Mouse (Mus musculus) right cerebral cortex, postnatal 36 days (tissue): ENCODE measurements around the gene Prr19.

ENCODE experiments used
- DNase-seq, 2 experiments: peaks; one replicate each; pipeline ENCODE4 v3.0.0; 2022; ENCODE audit warnings: low spot score in 2 of 2, mixed read lengths in 1 of 2

Gene Prr19

DNA sequence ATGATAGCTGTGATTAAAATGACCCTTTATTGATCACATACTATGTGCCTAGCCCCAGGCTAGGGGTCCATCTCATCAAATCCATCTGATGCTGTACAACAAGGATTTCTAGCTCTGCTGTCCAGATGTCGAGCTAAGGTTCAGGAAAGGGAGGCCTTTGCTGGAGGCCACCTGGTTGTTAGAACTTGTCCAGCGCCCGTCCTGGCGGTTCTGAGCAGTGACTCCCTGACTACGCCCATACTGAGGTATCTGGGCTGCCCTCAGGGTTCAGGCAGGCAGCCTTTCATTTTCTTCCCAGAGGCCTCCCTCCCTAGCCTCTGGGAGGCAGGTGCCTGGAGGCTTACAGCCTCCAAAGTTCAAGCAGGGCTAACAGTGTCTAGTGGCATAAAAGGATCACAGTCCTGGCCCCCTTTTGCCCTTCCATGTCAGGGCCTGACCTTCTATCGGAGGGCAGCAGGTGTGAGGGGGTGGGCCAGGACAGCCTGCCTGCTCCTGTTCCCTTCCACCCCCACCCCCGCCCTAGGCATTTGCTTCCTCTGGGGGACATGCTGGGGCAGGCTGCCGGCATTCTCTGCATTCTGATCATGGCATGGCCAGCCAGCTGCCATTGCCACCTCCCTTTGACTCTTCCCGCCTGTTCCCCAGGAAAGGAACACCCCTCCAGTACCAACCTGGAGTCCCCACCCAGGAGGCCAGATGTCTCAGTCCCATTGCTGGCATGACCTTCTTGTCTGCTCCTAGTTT is 25.5 kb upstream of the Prr19 start:
- no peak for DNase-seq

DNA sequence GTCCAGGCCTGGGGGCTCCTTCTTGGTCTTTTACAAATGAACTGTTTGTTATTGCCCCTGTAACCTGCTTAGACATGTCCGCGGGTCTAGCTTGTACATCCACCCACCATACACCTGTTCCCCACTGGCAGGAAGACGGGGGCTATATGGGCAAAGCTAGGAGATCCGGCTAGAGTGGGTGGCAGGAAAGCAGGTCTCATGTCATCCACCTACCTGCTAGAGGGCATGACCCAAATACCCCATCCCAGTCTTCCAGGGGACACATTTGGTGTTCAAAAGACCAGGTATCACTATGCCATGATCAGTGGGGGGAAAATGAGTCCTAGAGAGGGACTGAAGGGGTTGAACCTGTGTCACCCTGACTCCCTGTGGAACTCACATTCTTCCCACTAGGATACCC is 23.8 kb upstream of the Prr19 start:
- DNase-seq = no peak

DNA sequence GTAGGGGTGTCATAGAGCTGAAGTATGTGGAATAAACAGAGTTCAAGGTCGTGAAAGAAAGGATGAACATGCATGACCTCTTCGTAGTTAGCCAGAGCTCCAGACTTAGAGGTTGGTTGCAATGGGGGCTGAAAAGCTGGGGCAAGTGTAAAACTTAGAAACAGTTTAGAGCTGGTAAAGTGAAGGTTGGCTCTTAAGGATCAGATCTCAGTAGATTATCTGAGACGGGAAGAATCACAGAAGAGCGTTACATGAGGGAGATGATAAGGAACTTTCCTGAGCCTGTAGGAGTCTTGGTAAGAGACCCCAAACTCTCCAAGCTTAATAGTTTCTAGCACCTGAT is 23.2 kb upstream of the Prr19 start:
- no peak for DNase-seq

DNA sequence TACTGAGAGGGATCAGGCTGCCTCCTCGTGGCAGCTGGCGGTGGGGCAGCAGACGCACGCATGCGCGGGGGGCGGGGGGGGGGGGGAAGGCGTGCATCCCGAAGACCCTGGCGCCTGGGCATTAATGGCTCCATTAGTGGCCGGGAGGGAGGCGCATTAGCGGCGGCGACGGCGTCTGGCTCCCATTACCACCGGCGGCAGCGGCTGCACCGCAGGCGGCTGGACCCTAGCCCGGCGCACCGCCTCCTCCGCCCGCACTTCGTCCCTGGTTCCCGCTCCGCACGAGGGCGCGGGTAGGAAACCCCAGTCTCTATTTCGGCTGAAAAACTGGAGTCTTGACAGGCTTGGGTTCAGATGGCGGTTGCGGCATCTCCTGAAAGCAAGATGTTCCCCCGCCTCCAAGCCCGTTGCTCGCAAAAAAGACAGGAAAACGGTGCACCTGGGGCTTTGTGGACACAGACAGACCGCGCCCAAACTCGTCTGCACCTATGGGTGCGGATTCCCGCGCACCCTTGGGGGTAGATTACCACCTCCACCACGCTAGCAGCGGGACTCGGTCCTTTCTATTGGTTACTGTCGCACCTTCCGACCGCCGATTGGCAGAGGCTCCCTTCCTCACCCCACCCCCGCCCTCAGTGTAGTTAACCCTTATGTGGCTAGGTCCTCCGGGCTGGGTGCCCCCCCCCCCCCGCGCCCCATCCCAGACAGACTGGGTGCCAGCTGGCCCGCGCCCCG is 22.7 kb upstream of the Prr19 start:
- DNase-seq = peak; percentile 84 to 89

DNA sequence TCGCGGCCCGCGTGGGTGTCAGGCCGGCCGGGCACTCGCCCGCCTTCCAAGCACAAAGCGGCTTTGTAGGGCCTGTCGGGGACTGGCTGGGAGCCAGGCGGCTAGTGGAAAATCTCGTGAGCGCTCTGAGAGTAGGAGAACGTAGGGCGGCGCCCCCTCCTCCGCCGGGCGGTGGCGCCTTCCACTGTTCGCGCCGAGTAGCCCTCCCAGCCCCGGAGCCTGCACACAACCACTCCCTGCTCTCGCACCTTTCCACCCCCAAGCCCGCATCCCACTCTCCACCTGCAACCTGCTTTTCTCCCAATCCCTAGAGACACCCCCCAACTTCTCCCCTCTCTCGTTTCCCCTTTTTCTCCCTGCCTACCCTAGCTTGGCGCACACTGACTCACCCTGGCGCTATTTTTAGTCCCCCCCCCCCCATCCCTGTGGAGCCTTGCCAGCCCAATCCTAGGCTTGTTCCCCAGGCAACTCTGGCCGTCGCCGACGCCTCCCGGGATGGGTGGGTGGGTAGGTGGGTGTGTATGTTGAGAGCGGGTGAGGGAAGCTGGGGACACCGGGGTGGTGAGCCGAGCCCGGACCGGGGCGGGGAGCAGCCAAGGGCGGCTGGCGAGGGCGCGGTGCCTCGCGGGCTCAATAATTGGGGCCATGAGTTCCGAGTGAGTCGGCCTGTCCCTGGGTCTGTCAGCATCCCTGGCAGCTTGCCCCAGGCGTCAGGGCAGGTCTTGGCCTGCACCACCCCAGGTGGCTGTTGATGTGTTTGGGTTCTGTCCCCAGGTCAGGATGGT is 21.9 kb upstream of the Prr19 start:
- peak; percentile 89 to 90 for DNase-seq

DNA sequence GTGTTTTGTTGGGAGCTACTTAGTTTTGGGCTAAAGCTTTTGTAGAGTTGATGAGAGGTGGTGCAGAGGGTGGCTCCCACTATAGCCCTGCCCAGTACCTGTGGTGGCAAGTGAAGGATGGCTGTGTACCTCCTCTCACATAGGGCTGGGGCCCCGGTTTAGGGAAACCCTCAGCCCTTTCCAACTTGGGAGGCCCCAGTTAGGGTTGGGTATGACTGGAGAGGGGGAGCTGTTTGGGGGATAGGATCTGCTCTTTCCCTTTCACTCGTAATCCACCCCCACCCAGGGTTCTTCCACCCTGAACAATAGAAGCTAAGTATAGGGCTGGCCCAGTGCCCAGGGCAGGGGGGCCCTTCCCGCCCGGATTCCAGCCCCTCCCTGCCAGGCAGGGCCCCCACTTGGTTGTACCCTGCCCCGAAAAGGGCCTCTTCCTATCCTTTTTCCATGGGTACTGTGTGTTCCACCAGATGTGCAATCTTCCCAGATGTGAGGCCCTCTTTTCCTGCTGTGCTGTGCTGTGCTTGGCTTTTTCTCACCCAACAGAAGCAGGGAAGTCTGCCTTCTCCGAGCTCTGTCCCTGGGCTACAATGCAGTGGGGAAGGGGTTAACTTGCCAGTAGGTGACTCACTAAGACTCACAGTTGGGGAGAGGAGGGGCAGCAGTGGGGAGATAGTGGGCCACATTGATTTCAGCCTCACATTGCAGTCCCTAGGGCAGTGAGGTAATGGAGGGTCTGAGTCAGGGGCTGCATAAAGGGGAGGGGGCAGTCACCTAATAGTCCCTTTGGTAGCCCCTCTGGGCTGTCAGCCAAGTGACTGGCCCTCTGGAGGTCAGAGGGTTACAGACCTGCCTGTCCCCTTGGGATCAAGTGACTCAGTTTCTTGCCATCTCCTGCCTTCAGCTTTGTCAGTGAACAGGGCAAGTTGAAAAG is 21.1 kb upstream of the Prr19 start:
- DNase-seq = no peak

DNA sequence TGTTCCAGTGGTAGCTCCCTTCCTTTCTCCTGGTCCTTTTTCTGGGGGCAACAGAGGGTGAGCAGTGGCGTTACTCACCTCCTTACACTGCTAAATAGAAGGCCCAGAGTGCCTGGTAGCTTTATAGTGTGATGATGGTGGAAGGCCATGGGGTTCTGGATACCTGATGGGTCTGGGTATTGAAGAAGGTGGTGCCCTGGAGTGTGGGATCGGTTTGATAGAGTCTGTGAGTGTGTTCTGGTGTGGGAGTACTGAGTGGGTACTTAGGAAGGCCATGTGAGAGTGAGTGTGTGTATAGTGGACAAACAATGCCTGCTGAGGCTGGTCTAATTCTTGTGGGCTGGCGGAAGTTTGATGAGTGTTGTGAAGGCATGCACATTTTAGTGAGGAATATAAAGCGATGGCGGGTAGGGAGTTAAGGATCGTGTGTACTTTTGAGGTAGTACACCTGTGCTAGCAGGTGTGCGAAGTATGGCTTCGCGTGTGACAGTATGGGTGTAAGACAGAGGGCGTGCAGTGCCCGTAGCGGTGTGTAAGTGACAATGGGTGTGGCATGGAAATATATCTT is 20.0 kb upstream of the Prr19 start:
- DNase-seq = no peak

DNA sequence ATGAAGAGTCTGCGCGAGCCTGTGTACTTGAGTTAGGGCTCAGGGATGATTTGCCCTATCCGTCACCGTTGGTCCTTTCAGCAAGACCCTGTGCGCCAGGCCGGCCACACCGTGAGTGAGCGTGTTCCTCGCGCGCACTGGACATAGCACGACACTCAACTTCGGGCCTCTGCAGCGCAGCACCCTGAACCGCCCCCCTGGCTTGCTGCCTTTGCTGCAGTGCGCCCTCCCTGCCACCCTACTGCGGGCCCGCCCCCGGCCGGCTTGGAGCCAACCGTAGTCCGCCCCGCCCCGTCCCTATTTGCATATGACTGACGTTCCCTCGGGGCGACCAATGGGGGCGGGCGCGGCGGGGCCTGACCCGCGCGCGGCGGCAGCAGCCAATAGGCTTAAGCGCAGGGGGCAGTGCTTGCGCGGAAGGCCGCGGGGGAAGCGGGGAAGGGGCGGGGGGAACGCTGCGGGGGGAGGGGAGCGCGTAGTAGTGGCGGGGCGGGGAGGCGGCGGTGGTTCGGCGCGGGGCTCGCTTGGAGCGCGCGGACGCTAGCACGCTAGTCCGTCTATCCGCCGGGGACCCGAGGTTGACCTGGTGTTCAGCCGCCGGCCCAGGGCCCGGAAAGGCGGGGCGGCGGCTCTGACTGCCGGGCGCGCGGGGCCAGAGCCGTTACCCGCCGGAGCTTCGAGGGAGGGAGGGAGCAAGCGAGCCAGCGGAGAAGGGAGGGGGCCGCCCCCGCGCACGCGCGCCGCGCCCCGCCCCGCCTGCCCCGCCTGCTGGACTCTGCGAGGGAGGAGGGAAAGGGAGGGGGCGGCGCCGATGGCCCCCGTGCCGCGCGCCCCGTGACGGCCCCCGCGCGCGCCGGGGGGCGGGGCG is 19.2 kb upstream of the Prr19 start:
- DNase-seq = peak; percentile 95

DNA sequence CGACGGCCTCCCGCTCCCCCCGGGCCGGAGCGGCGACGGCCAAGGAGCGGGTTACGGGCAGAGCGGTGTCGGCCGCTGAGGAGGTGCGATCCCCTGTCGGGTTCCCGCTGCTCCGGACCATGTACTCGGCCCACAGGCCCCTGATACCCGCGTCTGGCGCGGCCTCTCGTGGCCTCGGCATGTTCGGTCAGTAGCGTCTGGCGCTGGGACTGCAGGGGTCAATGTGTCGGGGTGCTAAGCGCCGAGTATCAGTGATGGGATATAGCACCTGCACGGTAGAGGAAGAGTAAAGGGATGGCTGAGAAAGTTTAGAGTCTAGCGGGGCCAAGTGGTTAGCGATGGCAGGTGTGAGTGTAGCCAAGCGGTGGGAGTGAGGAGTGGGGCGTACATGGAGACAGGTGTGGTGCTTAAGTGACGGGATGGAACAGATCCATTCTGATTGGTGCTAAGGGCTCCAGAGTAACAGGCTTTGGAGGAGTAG is 18.4 kb upstream of the Prr19 start:
- DNase-seq = no peak

DNA sequence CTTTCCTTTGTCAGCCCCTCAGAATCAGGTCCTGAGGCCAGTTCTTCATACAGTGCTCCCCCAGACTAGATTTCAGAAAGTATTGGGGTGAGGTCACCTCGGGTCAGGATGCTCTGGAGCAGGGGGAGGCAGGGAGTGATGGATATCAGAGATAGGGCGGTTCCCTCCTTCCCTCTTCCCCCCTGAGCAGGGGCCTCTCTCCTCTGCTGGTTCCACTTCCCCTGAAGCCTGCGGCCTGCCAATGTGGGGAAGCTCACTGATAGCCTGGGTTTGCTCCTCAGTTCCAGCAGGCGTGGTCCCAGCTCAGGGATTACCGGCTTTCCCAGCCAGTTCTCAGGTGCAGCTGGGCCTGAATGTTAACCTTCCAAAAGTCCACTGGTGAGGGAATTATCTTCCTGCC is 17.6 kb upstream of the Prr19 start:
- no peak for DNase-seq

DNA sequence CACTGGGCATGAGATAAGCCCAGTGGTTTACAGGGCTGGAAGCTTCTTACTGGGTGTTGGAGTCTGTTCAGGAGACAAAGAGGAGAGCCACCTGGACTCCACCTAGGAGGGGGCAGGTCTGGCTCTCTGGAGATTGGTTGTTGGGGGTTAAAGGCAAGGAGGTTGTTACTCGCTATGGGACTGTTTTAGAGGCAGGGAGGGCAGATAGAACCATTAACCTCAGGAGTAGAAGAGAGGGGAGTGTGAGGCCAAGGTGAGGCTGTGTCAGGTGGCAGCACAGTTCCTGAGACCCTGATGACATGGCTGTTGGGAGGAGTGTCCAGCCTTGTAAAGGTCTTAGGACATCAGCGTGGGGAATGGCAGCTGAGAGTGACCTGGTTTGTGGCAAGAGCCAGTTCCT is 17.0 kb upstream of the Prr19 start:
- no peak for DNase-seq

DNA sequence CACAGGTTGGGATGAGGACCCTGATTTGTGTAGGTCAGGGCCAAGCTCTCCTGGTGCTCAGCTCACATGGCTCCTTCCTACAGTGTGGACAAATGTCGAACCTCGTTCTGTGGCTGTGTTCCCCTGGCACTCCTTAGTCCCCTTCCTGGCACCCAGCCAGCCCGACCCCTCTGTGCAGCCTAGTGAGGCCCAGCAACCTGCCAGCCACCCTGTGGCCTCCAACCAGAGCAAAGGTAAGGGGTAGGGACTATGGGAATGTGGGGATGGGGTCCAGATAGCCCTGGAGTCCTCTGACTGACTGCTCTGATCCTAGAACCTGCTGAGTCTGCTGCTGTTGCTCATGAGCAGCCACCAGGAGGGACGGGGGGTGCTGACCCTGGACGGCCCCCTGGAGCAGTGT is 16.4 kb upstream of the Prr19 start:
- DNase-seq = no peak

DNA sequence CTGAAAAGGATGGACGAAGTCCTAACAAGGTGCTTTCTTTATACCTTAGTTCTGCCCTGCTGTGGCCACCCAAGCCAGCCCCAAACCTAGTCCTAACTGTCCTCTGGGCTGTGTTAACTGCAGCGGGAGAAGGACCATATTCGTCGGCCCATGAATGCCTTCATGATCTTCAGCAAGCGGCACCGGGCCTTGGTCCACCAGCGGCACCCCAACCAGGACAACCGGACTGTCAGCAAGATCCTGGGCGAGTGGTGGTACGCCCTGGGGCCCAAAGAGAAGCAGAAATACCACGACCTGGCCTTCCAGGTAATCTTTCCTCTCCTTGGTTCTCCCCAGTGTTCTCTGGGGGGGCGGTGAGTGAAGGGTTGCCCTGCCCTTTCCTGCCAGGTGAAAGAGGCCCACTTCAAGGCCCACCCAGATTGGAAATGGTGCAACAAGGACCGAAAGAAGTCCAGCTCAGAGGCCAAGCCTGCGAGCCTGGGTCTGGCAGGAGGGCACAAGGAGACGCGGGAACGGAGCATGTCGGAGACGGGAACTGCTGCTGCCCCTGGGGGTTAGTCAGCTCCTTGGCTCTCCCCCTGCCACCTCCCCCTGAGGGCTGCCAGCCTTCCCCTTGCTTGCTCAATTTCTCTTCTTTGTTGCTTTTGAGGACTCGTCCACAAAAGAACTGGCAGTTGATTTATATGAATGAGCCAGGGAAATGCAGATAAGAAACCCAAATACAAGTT is 15.5 kb upstream of the Prr19 start:
- no peak for DNase-seq

DNA sequence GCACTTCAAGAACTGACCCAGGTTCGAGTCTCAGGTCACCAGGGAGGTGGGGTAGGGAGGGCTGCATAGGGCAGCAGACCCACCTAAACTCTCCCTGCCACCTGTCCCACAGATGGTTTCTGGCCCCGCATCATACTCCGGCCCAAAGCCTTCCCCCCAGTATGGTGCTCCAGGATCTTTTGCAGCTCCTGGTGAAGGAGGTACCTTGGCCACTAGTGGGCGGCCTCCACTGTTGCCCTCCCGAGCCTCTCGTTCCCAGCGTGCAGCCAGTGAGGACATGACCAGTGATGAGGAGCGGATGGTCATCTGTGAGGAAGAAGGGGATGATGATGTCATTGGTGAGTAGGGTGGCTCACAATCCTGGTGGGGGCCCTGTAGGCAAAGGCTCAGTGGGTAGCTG is 14.2 kb upstream of the Prr19 start:
- DNase-seq = no peak

DNA sequence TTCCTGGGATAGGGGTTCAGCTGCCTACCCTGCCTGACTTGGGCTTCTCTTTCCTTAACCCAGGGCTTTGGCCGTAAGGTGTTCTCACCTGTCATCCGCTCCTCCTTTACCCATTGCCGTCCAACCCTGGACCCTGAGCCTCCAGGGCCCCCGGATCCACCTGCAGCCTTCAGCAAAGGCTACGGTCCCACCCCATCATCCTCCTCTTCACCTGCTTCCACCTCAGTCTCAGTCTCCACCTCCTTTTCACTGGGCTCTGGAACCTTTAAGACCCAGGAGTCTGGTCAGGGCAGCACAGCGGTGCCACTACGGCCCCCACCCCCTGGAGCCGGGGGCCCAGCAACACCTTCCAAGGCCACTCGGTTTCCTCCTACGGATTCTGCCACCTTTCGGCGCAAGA is 13.2 kb upstream of the Prr19 start:
- DNase-seq = no peak

DNA sequence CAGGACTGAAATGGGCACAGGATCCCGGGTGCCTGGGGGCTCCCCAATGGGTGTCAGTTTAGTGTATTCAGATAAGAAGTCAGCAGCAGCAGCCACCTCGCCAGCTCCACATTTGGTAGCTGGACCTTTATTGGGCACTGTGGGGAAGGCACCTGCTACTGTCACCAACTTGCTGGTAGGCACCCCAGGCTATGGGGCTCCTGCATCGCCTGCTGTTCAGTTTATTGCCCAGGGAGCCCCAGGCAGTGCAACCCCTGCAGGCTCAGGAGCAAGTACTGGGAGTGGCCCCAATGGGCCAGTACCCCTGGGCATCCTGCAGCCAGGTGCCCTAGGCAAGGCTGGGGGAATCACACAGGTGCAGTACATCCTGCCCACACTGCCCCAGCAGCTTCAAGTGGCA is 12.5 kb upstream of the Prr19 start:
- DNase-seq = no peak

DNA sequence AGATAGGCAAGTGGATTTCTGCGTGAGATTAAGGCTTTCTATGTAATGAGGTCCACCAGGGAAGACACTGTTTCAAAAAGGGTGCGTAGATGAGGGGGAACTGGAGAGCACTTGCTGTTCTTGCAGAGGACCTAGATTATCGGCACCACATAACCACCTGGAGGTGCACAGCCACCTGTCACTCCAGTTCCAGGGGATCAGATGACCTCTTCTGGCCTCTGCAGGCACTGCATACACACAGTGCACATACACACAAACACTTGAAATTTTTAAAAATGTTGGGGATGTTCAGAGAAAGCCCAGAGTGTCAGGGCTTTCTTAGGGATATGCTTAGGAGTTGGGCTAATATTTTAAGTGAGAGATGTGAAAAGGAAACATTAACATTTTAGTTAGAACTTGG is 11.3 kb upstream of the Prr19 start:
- DNase-seq = no peak

DNA sequence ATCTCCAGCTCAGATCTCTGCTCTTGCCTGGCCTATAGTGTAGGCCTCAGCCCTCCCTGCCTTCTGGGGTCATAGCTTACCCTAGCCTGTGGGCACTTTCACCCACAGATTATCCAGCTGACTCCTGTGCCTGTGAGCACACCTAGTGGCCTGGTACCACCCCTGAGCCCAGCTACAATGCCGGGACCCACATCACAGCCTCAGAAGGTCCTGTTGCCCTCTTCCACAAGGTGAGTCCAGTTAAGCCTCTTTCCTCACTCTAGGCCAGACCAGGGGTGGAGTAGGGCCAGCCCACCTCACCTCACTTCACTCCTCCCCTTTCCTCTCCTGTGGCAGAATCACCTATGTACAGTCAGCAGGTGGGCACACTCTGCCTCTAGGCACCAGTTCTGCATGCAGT is 10.7 kb upstream of the Prr19 start:
- no peak for DNase-seq

DNA sequence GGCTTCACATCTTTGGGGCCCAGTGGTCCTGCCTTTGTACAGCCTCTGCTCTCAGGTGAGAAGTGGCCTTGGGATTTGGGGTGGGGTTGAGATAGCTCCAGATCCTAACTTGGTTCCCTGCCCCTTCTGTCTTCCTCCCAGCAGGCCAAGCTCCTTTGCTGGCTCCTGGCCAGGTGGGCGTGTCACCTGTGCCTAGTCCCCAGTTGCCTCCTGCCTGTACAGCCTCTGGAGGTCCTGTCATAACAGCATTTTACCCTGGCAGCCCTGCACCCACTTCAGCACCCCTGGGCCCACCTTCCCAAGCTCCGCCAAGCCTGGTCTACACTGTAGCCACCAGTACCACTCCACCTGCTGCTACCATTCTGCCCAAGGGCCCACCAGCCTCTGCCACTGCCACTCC is 10.3 kb upstream of the Prr19 start:
- DNase-seq = no peak

DNA sequence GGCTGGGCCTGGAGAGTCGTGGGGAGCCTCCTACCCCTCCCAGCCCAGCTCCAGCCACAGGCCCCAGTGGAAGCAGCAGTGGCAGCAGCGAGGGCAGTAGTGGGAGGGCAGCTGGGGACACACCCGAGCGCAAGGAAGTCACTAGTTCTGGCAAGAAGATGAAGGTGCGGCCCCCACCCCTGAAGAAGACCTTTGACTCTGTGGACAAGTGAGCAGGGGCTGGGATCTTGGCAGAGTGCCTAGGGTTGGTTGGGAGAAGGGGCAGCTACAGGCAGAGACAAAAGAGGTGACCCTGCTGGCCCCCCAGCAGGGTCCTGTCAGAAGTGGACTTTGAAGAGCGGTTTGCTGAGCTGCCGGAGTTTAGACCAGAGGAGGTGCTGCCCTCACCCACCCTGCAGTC is 9.1 kb upstream of the Prr19 start:
- no peak for DNase-seq
